Mouse (Mus musculus): ENCODE measurements around the gene Bahcc1. TPM values are rescaled to one million over a fixed set of nuclear protein-coding genes. Genes with fewer than 3 reads are reported as not detected.
A peak's percentile ranks its signal among the peaks of the same experiment; 100 is the strongest.

The Bahcc1 gene
- total RNA-seq, 2 experiments from 2014 or later = 8.8 to 14.1 TPM

GRCm38 (mm10) chr11:120238751-120239359 is 6.1 kb downstream of the Bahcc1 start:
- peak; percentile 54 to 58 for DNase-seq
- intact Hi-C loops (cut with DNase I) = loop anchor here (1.0 to 2.0 kb wide), 2 partner anchors 44 to 68 kb away; no protein-coding TSS in a partner anchor

DNA sequence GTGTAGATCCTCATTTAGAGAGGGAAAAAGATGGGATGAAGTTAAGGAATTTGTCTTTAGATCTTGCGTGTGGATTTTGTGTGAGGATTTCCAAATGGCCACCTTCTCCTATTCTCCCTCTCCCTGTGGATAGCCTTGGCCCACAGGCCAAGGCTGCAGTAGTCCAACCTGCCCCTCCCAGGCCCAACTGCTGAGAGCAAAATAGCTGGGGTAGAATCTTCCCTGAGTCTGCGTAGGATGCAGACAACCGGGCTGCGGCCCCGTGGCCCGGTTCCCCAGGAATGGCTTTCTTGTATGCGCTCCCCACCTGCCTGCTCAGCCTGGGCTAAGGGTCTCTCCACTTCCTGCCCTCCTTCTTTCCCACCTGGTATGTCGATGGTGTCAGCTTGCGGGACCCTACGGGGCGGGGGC is 6.8 kb downstream of the Bahcc1 start:
- intact Hi-C loops (cut with DNase I) = loop anchor here (2.0 kb wide), 1 partner anchor 43 kb away; no protein-coding TSS in a partner anchor
- peak; percentile 35 to 37 for DNase-seq

DNA sequence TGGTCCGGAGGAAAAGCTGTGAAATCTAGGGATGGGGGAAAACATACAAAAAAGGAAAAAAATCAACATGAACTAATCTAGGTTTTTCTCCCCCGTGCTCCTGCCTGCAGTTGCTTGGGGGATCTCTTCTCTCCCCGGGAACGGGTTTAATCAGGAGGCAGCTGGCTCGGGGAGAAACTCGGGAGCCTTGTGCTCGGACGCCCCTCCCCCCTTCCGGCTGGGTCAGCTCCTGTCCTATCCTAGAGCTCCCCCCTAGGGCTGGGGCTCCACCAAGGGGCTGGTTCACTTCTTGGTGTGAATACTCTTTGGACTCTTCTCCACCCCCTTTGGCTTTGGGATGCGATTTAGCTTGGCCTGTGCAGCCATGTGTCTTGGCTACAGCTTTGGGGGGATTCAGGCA is 7.5 kb downstream of the Bahcc1 start:
- intact Hi-C loops (cut with DNase I) = loop anchor here (2.0 kb wide), 2 partner anchors 15 to 23 kb away; no protein-coding TSS in a partner anchor
- DNase-seq = peak; percentile 88 to 90

DNA sequence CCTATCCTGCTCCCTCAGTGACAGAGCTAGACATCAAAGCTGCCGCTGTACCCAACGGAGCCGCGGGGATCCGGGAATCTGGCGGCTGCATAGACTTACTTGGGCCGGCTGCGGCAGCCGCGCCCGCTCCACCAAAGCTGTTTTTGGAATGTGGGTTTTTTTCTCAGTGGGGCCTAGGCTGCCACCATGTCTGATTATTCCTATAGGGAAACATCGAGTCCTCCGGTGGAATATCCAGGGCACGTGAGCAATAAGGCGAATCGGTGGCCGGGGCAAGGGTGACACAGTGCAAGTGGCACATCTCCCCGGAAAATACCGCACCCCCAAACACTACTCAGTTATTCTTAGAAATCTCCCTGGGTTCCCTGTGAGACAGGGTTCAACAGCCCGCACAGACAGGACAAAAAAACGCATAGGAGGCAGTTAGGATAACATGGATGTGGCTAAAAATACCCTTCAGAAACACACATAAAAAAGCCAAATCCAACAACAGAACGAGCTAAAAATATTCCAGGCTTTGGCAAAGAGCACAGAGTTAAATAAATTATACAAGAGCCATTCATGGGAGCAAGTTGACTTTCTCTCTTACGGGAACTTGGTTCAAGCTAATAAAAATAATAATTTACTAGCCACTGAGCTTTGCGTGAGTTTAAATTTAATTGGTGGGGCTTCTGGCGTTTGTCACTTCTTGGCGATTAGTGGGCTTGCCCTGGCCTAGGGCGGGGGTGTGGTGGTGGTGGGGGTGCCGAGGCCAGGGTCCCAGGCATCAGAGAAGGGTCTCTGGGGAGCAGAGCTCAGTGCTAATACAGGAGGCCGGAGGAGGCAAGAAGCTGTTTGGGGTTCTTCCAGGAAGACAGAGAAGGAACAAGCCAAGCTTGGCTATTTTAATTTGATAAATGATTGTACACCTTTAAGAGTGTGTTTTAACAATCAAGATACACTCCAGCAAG is 8.5 kb downstream of the Bahcc1 start:
- intact Hi-C loops (cut with DNase I) = loop anchor here (2.0 kb wide), 2 partner anchors 14 to 22 kb away; no protein-coding TSS in a partner anchor
- peak; percentile 49 to 63 for DNase-seq

DNA sequence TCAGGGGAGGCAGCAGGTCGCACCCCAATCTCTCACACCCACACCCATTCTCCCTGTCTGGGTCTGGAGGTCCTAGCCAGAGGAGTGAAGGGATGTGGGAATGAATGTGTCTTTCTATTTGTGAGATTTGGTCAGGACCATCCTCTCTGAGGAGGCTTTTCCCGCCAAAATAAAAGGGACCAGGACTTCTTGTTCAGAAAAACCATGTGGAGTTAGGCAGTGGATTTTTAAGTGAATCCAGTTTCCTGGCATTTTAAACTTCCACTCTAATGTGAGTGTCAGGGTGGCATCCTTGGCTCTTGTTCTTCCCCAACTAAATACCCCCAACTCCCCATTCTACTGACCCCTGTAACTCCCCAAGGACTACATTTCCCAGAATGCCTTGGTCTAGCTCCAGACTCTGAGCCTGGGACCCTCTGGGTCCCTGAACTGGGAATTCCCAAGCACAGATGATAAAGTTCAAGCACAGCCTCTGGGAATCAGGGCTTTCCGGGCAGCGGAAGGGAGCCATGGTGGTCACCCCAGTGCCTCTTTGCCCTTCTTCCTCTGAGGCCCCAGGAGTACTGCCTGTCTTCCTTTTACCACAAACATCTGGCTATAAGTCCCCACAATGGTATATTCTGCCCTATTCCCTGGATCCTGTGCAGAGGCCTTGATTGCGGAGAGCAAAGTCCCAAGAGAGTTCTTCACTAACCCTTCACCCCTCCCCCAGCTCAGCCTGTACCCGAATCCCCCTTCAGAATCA is 9.4 kb downstream of the Bahcc1 start:
- peak; percentile 34 to 43 for DNase-seq
- intact Hi-C loops (cut with DNase I) = loop anchor here (2.0 kb wide), 2 partner anchors 13 to 21 kb away; no protein-coding TSS in a partner anchor

GRCm38 (mm10) chr11:120242726-120243530 is 10.2 kb downstream of the Bahcc1 start:
- peak in 1 of 2 experiments; percentile 49 for DNase-seq
- intact Hi-C loops (cut with DNase I) = no loop called here

DNA sequence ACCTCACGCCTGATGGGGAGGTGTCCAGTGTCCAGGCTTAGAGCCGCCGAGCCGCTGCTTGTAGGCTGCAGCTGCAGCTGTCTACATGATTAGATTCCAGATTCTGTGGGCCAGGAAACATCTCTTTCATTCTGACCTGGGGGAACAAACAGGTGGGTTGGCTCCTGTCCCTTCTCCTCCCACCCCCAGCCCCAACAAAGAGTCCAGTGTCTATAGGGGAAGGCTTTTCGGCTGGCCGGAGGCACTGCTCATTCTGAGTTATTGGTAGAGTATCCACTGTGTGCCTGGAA is 10.7 kb downstream of the Bahcc1 start:
- no peak for DNase-seq
- intact Hi-C loops (cut with DNase I) = no loop called here

GRCm38 (mm10) chr11:120248160-120248793 is 15.5 kb downstream of the Bahcc1 start:
- intact Hi-C loops (cut with DNase I) = no loop called here
- peak; percentile 28 to 47 for DNase-seq

DNA sequence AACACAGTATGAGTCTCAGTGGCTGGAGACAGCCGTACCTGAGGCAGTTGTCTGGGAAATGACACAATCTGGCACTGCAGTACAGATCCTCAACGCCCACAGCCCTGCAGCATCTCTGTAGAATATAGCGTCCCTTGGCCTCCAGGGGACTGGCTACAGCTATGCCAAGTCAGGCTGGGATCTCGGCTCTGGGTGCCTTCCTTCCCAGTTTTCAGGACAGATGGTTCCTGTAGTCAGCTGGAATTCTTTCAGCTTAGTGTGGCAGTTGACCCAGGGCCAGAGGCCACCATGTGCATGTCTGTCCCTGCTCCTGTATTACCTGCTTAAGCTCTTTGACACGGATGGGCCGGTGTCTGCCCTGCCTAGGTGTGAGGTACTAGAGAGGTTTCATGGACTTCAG is 16.2 kb downstream of the Bahcc1 start:
- no peak for DNase-seq
- intact Hi-C loops (cut with DNase I) = no loop called here

- DNase-seq = no peak
- intact Hi-C loops (cut with DNase I) = no loop called here
Measured at GRCm38 (mm10) chr11:120250991-120251949, 18.5 kb downstream of the Bahcc1 start.

DNA sequence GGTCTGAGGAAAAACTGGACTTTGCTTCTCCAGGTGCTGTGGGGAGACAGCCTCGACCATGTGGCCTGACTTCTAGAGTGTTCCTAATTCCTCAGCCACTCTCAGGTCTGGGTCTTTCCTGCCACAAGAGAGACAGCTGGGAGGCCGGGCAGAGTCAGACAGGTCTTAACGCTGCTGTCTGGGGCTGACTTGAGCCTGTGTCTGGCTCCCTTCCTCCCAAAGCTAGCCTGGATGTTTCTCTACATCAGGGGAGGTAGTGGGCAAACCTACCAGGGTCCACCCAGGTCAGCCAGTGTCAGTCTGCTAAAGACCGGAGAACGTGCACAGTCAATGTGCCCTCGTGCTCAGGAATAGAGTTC is 19.2 kb downstream of the Bahcc1 start:
- intact Hi-C loops (cut with DNase I) = no loop called here

DNA sequence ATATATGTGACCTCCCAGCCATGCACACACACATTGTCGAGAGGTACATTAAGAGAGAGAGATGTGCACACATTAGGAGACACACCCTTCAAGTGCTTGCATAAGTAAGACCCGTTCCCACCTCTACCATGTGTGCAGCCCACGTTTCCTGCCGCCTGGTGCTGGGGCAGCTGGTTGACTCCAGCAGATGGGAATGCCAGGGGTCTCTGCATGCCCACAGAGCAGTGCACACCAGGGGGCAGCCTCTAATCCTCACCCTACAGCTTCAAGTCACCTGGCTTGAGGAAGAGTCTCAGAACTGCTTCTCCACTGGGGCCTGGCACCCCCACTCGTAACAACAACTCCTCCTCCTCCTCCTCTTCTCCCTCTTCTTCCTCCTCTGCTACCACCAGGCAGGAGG is 19.7 kb downstream of the Bahcc1 start:
- no peak for DNase-seq
- intact Hi-C loops (cut with DNase I) = no loop called here

More for the DNA sequence above, 19.2 kb downstream of the Bahcc1 start:
- DNase-seq = no peak

DNA sequence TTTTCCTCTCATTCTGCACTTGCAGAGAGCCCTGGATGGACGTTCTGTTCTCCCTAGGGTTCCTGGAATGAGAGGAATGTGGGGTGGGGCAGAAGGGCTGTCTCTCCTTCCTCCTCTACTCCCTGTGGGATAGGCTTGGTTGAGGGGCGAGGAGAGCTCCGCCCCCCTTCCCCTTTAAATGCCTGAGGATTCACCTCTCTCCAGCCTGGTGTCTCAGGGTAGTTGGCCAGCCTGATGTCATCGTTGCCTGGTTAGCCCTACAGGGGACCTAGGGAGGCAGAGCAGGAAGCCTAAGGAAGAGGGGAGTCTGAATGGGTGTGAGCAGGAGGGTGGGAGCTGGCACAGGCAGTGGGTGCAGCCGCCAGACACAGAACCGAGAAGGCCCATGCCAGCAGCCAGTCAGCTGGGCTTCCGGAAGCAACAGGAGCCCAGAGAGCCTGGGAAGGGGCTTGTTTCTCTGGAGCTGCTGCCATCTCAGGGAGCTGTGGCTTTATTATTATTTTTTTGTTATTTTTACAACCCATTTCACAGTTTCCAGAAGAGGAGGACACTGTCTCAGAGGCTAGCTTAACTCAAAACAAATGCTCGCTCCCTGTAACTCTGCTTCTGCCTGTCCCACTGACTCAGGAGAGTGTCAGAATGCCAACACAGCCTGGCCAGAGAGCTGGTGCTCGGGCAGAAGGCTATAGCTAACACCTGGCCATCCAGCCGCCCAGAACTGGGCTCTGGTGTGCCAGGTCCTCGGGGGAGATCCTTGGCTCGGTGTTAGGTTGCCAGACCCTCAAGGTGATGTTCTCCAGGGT is 20.3 kb downstream of the Bahcc1 start:
- DNase-seq = no peak
- intact Hi-C loops (cut with DNase I) = no loop called here

- DNase-seq = no peak
- intact Hi-C loops (cut with DNase I) = loop anchor here (2.0 kb wide), 1 partner anchor 13 kb away; no protein-coding TSS in a partner anchor
Measured at GRCm38 (mm10) chr11:120253646-120254315, 21.0 kb downstream of the Bahcc1 start.

DNA sequence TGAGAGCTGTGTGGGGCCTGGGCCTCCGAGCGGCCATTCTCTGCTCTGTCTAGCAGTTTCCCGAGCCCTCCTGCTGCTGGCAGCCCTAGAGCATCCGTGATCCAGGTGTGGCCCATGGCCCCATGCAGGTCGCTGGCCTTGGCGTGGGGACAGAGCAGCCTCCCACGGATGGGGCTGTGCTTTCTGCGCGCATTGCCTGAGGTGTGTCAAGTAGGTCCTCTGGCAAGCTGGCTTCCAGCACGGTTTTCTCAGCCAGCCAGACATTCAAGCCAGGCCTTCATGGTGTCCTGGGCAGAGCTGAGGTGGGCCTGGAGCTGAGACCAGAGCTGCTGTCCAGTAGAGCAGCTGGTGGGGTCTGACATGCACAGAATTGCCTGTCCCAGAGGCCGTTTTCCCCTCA is 21.7 kb downstream of the Bahcc1 start:
- intact Hi-C loops (cut with DNase I) = loop anchor here (2.0 kb wide), 1 partner anchor 14 kb away; no protein-coding TSS in a partner anchor
- no peak for DNase-seq

- peak; percentile 96 for DNase-seq
- intact Hi-C loops (cut with DNase I) = loop anchor here (2.0 kb wide), 1 partner anchor 14 kb away; no protein-coding TSS in a partner anchor
Measured at GRCm38 (mm10) chr11:120255038-120255437, 22.3 kb downstream of the Bahcc1 start.

DNA sequence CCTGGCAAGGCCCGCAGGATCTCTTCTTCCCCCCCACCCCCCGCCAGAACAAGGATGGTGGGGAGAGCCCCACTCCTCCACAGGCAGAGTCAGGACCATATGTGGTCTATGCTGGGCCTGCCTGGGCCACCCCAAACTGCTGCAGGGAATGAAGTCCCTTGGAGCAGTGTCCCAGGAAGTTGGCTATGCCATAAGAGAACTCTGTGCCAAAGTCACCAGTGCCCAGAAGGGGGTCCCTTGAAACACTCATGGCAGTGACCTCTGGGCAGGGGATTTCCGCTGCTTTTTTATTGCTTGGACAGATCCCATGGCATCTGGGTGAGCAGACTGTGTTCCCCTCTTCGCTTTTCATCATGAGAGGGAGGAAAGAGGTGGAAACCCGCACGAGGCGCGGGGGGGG is 22.8 kb downstream of the Bahcc1 start:
- DNase-seq = no peak
- intact Hi-C loops (cut with DNase I) = loop anchor here (2.0 kb wide), 1 partner anchor 15 kb away; no protein-coding TSS in a partner anchor
